Comparison of ENCODE assay signal across 23 mouse cellular contexts in genomic region chr2:143929607-143930311, GRCm38 (mm10). TPM values are rescaled to one million over a fixed set of nuclear protein-coding genes. Genes with fewer than 3 reads are reported as not detected.
DNase-seq lines count a peak whose midpoint lies in the region; ATAC-seq and TF ChIP-seq lines count a peak whose summit lies in the region.
"Had no signal": no experiment of that assay in that cellular context is flagged by ENCODE, and none has a peak within 500 bp of the region (broad histone marks: within the 10 kb centered on the region; RNA-seq: fewer than 3 reads in every experiment).

No protein-coding gene starts in this region.

- no peaks in the 10 kb centered on the region for H3K27me3 ChIP-seq in hindbrain, embryonic 12.5 days
- no peaks in the 10 kb centered on the region for H3K27me3 ChIP-seq in hindbrain, postnatal 0 days (ENCODE audit: insufficient read depth, low read length)
- H3K27me3 ChIP-seq in midbrain, postnatal 0 days (ENCODE audit: insufficient read depth, low read length), result no peaks in the 10 kb centered on the region
- no peaks in the 10 kb centered on the region for H3K27me3 ChIP-seq in midbrain, embryonic 15.5 days (replicated peaks)
- H3K27me3 ChIP-seq in intestine, embryonic 15.5 days (replicated peaks), result no peaks in the 10 kb centered on the region
- H3K27me3 ChIP-seq: kidney, embryonic 15.5 days; midbrain, embryonic 12.5 days; neural tube, embryonic 13.5 days had no signal

- peaks cover 10% of the 10 kb centered on the region for H3K4me1 ChIP-seq in hindbrain, embryonic 12.5 days
- H3K4me1 ChIP-seq in hindbrain, postnatal 0 days (ENCODE audit: insufficient read depth, low read length), result no peaks in the 10 kb centered on the region
- H3K4me1 ChIP-seq in midbrain, postnatal 0 days (ENCODE audit: insufficient read depth, low read length), result no peaks in the 10 kb centered on the region
- peaks cover 5% of the 10 kb centered on the region; the same call in 1 of the 2 replicates for H3K4me1 ChIP-seq in midbrain, embryonic 15.5 days
- H3K4me1 ChIP-seq in intestine, embryonic 15.5 days (replicated peaks), result peaks cover 6% of the 10 kb centered on the region; the same call in 1 of the 2 replicates

- no peak for ATAC-seq in hindbrain, embryonic 12.5 days (ENCODE audit: low FRiP score)
- no peak for ATAC-seq in hindbrain, postnatal 0 days
- ATAC-seq in midbrain, postnatal 0 days (ENCODE audit: low FRiP score), result no peak
- no peak for ATAC-seq in midbrain, embryonic 15.5 days (replicated peaks)
- peak; percentile 57 for ATAC-seq in intestine, embryonic 15.5 days
- ATAC-seq in activated CD4-positive, CD25-positive, alpha-beta regulatory T cell, adult 4 months, result no peak
- ATAC-seq: forebrain, postnatal 0 days; liver, postnatal 0 days; lung, postnatal 0 days had no signal

- no peaks in the 10 kb centered on the region for H3K36me3 ChIP-seq in hindbrain, embryonic 12.5 days
- no peaks in the 10 kb centered on the region for H3K36me3 ChIP-seq in hindbrain, postnatal 0 days (ENCODE audit: insufficient read depth, low read length)
- no peaks in the 10 kb centered on the region for H3K36me3 ChIP-seq in midbrain, postnatal 0 days (ENCODE audit: insufficient read depth, low read length)
- H3K36me3 ChIP-seq in midbrain, embryonic 15.5 days (replicated peaks), result no peaks in the 10 kb centered on the region
- no peaks in the 10 kb centered on the region for H3K36me3 ChIP-seq in intestine, embryonic 15.5 days
- H3K36me3 ChIP-seq: midbrain, embryonic 12.5 days; neural tube, embryonic 13.5 days had no signal

- DNase-seq in hindbrain, postnatal 0 days (ENCODE audit: low spot score), result no peak
- peak; percentile 14 for DNase-seq in midbrain, postnatal 0 days (ENCODE audit: low spot score)
- DNase-seq in urinary bladder, postnatal 14 days (ENCODE audit: low spot score), result no peak
- DNase-seq: adrenal gland, postnatal 25 days; cerebellum, adult 9-10 months; forebrain, postnatal 0 days; gastrocnemius, postnatal 36 days; kidney, postnatal 36 days; liver; liver, postnatal 0 days; right cerebral cortex, adult 18-20 months; right cerebral cortex, postnatal 4 days; thymus, postnatal 14 days had no signal

- H3K4me3 ChIP-seq in hindbrain, embryonic 12.5 days, result no peak overlapping the region
- H3K4me3 ChIP-seq in hindbrain, postnatal 0 days (ENCODE audit: low read length), result no peak overlapping the region
- H3K4me3 ChIP-seq in midbrain, postnatal 0 days (ENCODE audit: low read depth, low read length), result no peak overlapping the region
- H3K4me3 ChIP-seq in midbrain, embryonic 15.5 days, result no peak overlapping the region
- H3K4me3 ChIP-seq in intestine, embryonic 15.5 days (replicated peaks), result no peak overlapping the region
- H3K4me3 ChIP-seq: kidney, embryonic 15.5 days; midbrain, embryonic 12.5 days; myocyte; neural tube, embryonic 13.5 days had no signal

- WGBS in hindbrain, embryonic 12.5 days, result 62% methylated on average over 3 of the region's 3 CpGs
- 47% methylated on average over 3 of the region's 3 CpGs for WGBS in hindbrain, postnatal 0 days
- WGBS in midbrain, postnatal 0 days, result 61% methylated on average over 3 of the region's 3 CpGs
- 55% methylated on average over 3 of the region's 3 CpGs for WGBS in midbrain, embryonic 15.5 days
- 39% methylated on average over 3 of the region's 3 CpGs for WGBS in intestine, embryonic 15.5 days

- no peak overlapping the region for H3K4me2 ChIP-seq in hindbrain, embryonic 12.5 days (replicated peaks)
- H3K4me2 ChIP-seq in hindbrain, postnatal 0 days (ENCODE audit: low read depth, low read length), result no peak overlapping the region
- H3K4me2 ChIP-seq in midbrain, postnatal 0 days (ENCODE audit: low read depth, low read length, poor library complexity, severe bottlenecking), result no peak overlapping the region
- no peak overlapping the region for H3K4me2 ChIP-seq in midbrain, embryonic 15.5 days
- H3K4me2 ChIP-seq in intestine, embryonic 15.5 days (replicated peaks), result no peak overlapping the region
- H3K4me2 ChIP-seq: kidney, embryonic 15.5 days; midbrain, embryonic 12.5 days; neural tube, embryonic 13.5 days had no signal

- 0 out of 2 replicates have a peak overlapping the region, but pooled peaks have one; percentile 5 for H3K27ac ChIP-seq in hindbrain, embryonic 12.5 days
- H3K27ac ChIP-seq in hindbrain, postnatal 0 days, result no peak overlapping the region
- no peak overlapping the region for H3K27ac ChIP-seq in midbrain, postnatal 0 days (ENCODE audit: low read depth, low read length)
- H3K27ac ChIP-seq in midbrain, embryonic 15.5 days, result no peak overlapping the region
- H3K27ac ChIP-seq in intestine, embryonic 15.5 days, result no peak overlapping the region
- H3K27ac ChIP-seq: kidney, embryonic 15.5 days; macrophage; midbrain, embryonic 12.5 days; neural tube, embryonic 13.5 days had no signal

- no peaks in the 10 kb centered on the region for H3K9me3 ChIP-seq in hindbrain, embryonic 12.5 days (replicated peaks)
- no peaks in the 10 kb centered on the region for H3K9me3 ChIP-seq in hindbrain, postnatal 0 days (ENCODE audit: low read length)
- H3K9me3 ChIP-seq in midbrain, postnatal 0 days (ENCODE audit: low read length), result no peaks in the 10 kb centered on the region
- no peaks in the 10 kb centered on the region for H3K9me3 ChIP-seq in midbrain, embryonic 15.5 days
- no peaks in the 10 kb centered on the region for H3K9me3 ChIP-seq in intestine, embryonic 15.5 days
- H3K9me3 ChIP-seq: kidney, embryonic 15.5 days; midbrain, embryonic 12.5 days; neural tube, embryonic 13.5 days had no signal

- no peak for TF ChIP-seq CTCF in hindbrain, postnatal 0 days (IDR thresholded peaks at IDR 0.05; ENCODE audit: low read depth)
- no peak for TF ChIP-seq CTCF in midbrain, postnatal 0 days (IDR thresholded peaks at IDR 0.05)

- no peak overlapping the region for H3K9ac ChIP-seq in hindbrain, embryonic 12.5 days
- H3K9ac ChIP-seq in hindbrain, postnatal 0 days (replicated peaks; ENCODE audit: low read length), result no peak overlapping the region
- H3K9ac ChIP-seq in midbrain, postnatal 0 days (replicated peaks; ENCODE audit: low read length, poor library complexity, severe bottlenecking), result no peak overlapping the region
- H3K9ac ChIP-seq in midbrain, embryonic 15.5 days, result no peak overlapping the region
- no peak overlapping the region for H3K9ac ChIP-seq in intestine, embryonic 15.5 days
- H3K9ac ChIP-seq: forebrain, postnatal 0 days; kidney, embryonic 15.5 days; liver, postnatal 0 days; midbrain, embryonic 12.5 days; neural tube, embryonic 13.5 days had no signal

RNA-seq across cellular contexts. Expression of gene Dstn, which starts 14.6 kb away (rescaled TPM):
- polyA plus RNA-seq in hindbrain, embryonic 12.5 days (2016; fragmentation: Nextera tagmentation; extraction: Ambion mirVana), result 376 and 396 TPM in 2 replicates
- total RNA-seq in hindbrain, postnatal 0 days (2014; rRNA removed), result 197 and 198 TPM in 2 replicates
- polyA plus RNA-seq in hindbrain, postnatal 0 days (2015; fragmentation: Nextera tagmentation; extraction: Ambion mirVana), result 409 and 418 TPM in 2 replicates
- 244 and 284 TPM in 2 replicates for total RNA-seq in midbrain, postnatal 0 days (2014; rRNA removed)
- polyA plus RNA-seq in midbrain, postnatal 0 days (2015; fragmentation: Nextera tagmentation; extraction: Ambion mirVana), result 409 and 413 TPM in 2 replicates
- 385 and 388 TPM in 2 replicates for polyA plus RNA-seq in midbrain, embryonic 15.5 days (2015; fragmentation: Nextera tagmentation; extraction: Ambion mirVana)
- polyA plus RNA-seq in intestine, embryonic 15.5 days (2015; fragmentation: Nextera tagmentation; extraction: Ambion mirVana), result 674 and 711 TPM in 2 replicates
- polyA plus RNA-seq in activated CD4-positive, CD25-positive, alpha-beta regulatory T cell, adult 4 months (2017; shearing (Covaris generic)), result 10 to 100 TPM; 39.0 to 42.5 TPM
